Mouse (Mus musculus) ES-Bruce4 (cell line): ENCODE data around the gene Polm.

Experiments
- CTCF ChIP-seq: IDR thresholded peaks from one replicate; pipeline ENCODE4 v1.8.1; 2011; ENCODE audit warnings: low read depth, low read length
- EP300 ChIP-seq: IDR thresholded peaks from 2 replicates; pipeline ENCODE4 v1.6.1; 2011; ENCODE audit warnings: low read depth, low read length; ENCODE audit not compliant: insufficient read depth

DNA sequence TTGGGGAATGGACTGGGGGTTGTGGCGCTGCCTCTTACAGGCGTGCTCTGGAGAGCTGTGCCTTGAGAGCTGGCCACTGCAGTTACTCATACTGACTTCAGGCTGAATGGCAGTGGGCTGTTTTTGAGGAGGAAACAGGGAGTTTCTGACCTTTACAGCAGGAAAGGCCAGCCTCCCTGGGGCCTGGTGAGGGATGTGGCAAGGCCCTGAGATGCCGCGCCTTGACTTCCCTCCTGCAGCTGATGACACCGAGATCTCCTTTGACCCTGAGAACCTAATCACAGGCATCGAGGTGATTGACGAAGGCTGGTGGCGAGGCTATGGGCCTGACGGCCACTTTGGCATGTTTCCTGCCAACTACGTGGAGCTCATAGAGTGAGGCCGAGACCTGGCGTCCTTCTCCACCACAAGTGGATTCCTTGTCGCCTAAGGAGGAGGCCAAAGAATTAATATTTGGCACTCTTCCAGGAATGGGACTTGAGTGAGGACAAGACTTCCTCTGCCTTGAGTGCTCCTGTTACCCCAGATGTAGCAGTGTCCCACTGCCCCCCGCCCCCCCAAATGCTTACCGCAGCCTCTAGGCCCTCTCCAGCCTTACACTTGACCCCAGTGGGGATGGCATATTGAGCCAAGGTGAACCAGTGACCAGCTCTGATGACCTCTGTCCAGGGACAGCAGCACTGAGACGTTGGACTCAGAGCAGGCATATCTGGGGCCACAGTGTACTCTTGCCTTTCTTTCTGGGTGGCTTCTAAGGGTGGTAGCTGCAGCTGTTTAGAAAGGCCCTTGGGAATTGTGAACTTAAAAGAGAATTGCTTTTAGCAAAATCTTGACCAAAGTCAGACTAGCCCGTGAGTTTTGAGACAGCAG, 38.0 kb downstream of the Polm start:
- no peak for TF ChIP-seq CTCF
- TF ChIP-seq EP300 = no peak
